Comparison of ENCODE assay signal across 10 mouse cellular contexts in genomic region chr11:7215703-7216102, GRCm38 (mm10). TPM values are rescaled to one million over a fixed set of nuclear protein-coding genes. Genes with fewer than 3 reads are reported as not detected.
DNase-seq lines count a peak whose midpoint lies in the region; TF ChIP-seq lines count a peak whose summit lies in the region.
"Had no signal": no experiment of that assay in that cellular context is flagged by ENCODE, and none has a peak within 500 bp of the region (broad histone marks: within the 10 kb centered on the region; RNA-seq: fewer than 3 reads in every experiment).

No protein-coding gene starts in this region.

- no peak overlapping the region for H3K4me3 ChIP-seq in layer of hippocampus, adult 2 months
- H3K4me3 ChIP-seq: heart, embryonic 15.5 days; neural tube, embryonic 13.5 days had no signal

- H3K27ac ChIP-seq in layer of hippocampus, adult 2 months, result no peak overlapping the region
- H3K27ac ChIP-seq: heart, embryonic 15.5 days; neural tube, embryonic 13.5 days had no signal

- DNase-seq in embryo, embryonic 10.5 days (ENCODE audit: low spot score), result peak; percentile 72
- no peak for DNase-seq in embryo, embryonic 10 days (ENCODE audit: low spot score)
- peak; percentile 54 for DNase-seq in ovary, postnatal 36 days (ENCODE audit: low spot score)
- no peak for DNase-seq in ovary, postnatal 10 days (ENCODE audit: low spot score)
- peak; percentile 54 for DNase-seq in forelimb bud, embryonic 11.5 days (ENCODE audit: low read depth, low spot score)
- DNase-seq in layer of hippocampus, adult 2 months (ENCODE audit: low spot score in 2 of 2), result peak; percentile 66 to 82
- peak; percentile 65 to 66 for DNase-seq in lung, postnatal 4 days
- peak; percentile 76 for DNase-seq in urinary bladder, postnatal 14 days (ENCODE audit: low spot score)

- peak; percentile 90 for TF ChIP-seq CTCF in layer of hippocampus, adult 2 months (conservative IDR thresholded peaks at IDR 0.05)

RNA-seq across cellular contexts. Expression of gene Igfbp3, which starts 2.0 kb away (rescaled TPM):
- 10 to 100 TPM; 10.2 to 11.1 TPM for total RNA-seq in layer of hippocampus, adult 2 months (2021)

RNA-seq across cellular contexts. Expression of gene Igfbp1, which starts 18.1 kb away (rescaled TPM):
- total RNA-seq in layer of hippocampus, adult 2 months (2021), result under 1 TPM in 1 of 2 experiments, not detected in 1; 0.23 TPM

RNA-seq across cellular contexts. Expression of gene Gm11985, which starts 27.3 kb away (rescaled TPM):
- total RNA-seq in layer of hippocampus, adult 2 months (2021), result not detected

Comparison
In these comparisons a context has a peak if more than half of its experiments do, and no peak if none do; other contexts are left out.
1. DNase-seq: peak in embryo, embryonic 10.5 days (single experiment), ovary, postnatal 36 days (single experiment), forelimb bud, embryonic 11.5 days (single experiment), layer of hippocampus, adult 2 months (2 of 2), lung, postnatal 4 days (2 of 2) and urinary bladder, postnatal 14 days (single experiment); none in embryo, embryonic 10 days (single experiment) and ovary, postnatal 10 days (single experiment).